Mouse (Mus musculus) forebrain, embryonic 11.5 days (tissue): ENCODE results near the gene Spg7. TPM values are rescaled to one million over a fixed set of nuclear protein-coding genes. Genes with fewer than 3 reads are reported as not detected.
"Not testable (repeated sequence)": the region's sequence is repeated elsewhere in the genome, so short reads cannot be mapped to it uniquely, and the experiment has no call there.

ENCODE experiments used
- ATAC-seq: fragments of 200-750 bp; cut with Nextera tagmentation; replicated peaks from 2 replicates; pipeline ENCODE4 v1.8.0; 2017; ENCODE audit warnings: moderate TSS enrichment; ENCODE audit not compliant: low FRiP score
- DNase-seq: peaks from one replicate; pipeline ENCODE4 v3.0.0-alpha.2; 2017; ENCODE audit warnings: low spot score
- H3K27ac ChIP-seq: fragments of 300-500 bp; sonication (generic); 2 replicates; pipeline ENCODE4 v1.5.1; 2014; ENCODE audit warnings: low read depth, low read length
- H3K27me3 ChIP-seq: fragments of 300-500 bp; sonication (generic); 2 replicates; pipeline ENCODE4 v1.6.1; 2014; ENCODE audit warnings: mild to moderate bottlenecking, low read length, mixed read lengths; ENCODE audit not compliant: control insufficient read depth, insufficient read depth
- H3K36me3 ChIP-seq: fragments of 300-500 bp; sonication (generic); 2 replicates; pipeline ENCODE4 v1.6.1; 2014; ENCODE audit warnings: mild to moderate bottlenecking, low read length, moderate library complexity, mixed read lengths; ENCODE audit not compliant: control insufficient read depth, insufficient read depth
- H3K4me1 ChIP-seq: fragments of 300-500 bp; sonication (generic); replicated peaks from 2 replicates; pipeline ENCODE4 v1.6.1; 2014; ENCODE audit warnings: low read length, mixed read lengths; ENCODE audit not compliant: control insufficient read depth, insufficient read depth
- H3K4me2 ChIP-seq: fragments of 300-500 bp; sonication (generic); 2 replicates; pipeline ENCODE4 v1.6.1; 2014; ENCODE audit warnings: low read depth, mild to moderate bottlenecking, low read length, moderate library complexity, mixed read lengths; ENCODE audit not compliant: severe bottlenecking
- H3K4me3 ChIP-seq: fragments of 300-500 bp; sonication (generic); 2 replicates; pipeline ENCODE4 v1.5.1; 2014; ENCODE audit warnings: low read depth, low read length
- H3K9ac ChIP-seq: fragments of 300-500 bp; sonication (generic); 2 replicates; pipeline ENCODE4 v1.6.1; 2014; ENCODE audit warnings: low read length
- H3K9me3 ChIP-seq: fragments of 300-500 bp; sonication (generic); 2 replicates; pipeline ENCODE4 v1.6.1; 2016; ENCODE audit warnings: low read length, mixed read lengths; ENCODE audit not compliant: control insufficient read depth
- WGBS: fragments of 180-500 bp; shearing (Covaris S2); extraction: QIAGEN DNeasy Blood & Tissue Kit; methylation state at CpG from one replicate; pipeline ENCODE4 v1.1.7; 2014; 5-methylcytosine and 5-hydroxymethylcytosine counted together
- polyA plus RNA-seq: library from polyadenylated mRNA; unstranded; fragments of >200 nt; fragmentation: Nextera tagmentation; extraction: Ambion mirVana; gene quantifications from 2 replicates; pipeline ENCODE4 v1.2.1, GENCODE M21; 2014

The Spg7 gene
- polyA plus RNA-seq, 1 experiment from 2014 or later, result 43.5 TPM

- H3K4me1 ChIP-seq, result peaks cover 17% of the 10 kb centered on the region
- ATAC-seq, result no peak
- H3K27me3 ChIP-seq, result no peaks in the 10 kb centered on the region
- H3K4me3 ChIP-seq, result no peak overlapping the region
- H3K9me3 ChIP-seq, result no peaks in the 10 kb centered on the region
- no peak overlapping the region for H3K9ac ChIP-seq
- WGBS, result 95% methylated on average over 3 of the region's 3 CpGs
- H3K27ac ChIP-seq, result no peak overlapping the region
- H3K36me3 ChIP-seq, result no peaks in the 10 kb centered on the region
- H3K4me2 ChIP-seq, result no peak overlapping the region
- no peak for DNase-seq
Measured at GRCm38 (mm10) chr8:123043941-123044340, 18.8 kb upstream of the Spg7 start.

- ATAC-seq, result not testable (repeated sequence)
Measured at GRCm38 (mm10) chr8:123044743-123045425, 17.9 kb upstream of the Spg7 start.

GRCm38 (mm10) chr8:123046706-123047105 is 16.0 kb upstream of the Spg7 start:
- no peak overlapping the region for H3K9ac ChIP-seq
- no peak overlapping the region for H3K27ac ChIP-seq
- 83% methylated on average over 4 of the region's 4 CpGs for WGBS
- DNase-seq (no peak), ATAC-seq (no peak)
- peaks cover 4% of the 10 kb centered on the region; the same call in 1 of the 2 replicates for H3K4me1 ChIP-seq
- H3K4me3 ChIP-seq, result no peak overlapping the region
- no peaks in the 10 kb centered on the region for H3K36me3 ChIP-seq
- no peaks in the 10 kb centered on the region for H3K27me3 ChIP-seq
- no peak overlapping the region for H3K4me2 ChIP-seq
- no peaks in the 10 kb centered on the region for H3K9me3 ChIP-seq

More at GRCm38 (mm10) chr8:123044743-123045425, 17.9 kb upstream of the Spg7 start:
- not testable (repeated sequence) for H3K27me3 ChIP-seq, H3K9ac ChIP-seq, H3K4me2 ChIP-seq, H3K36me3 ChIP-seq, H3K27ac ChIP-seq, DNase-seq, H3K9me3 ChIP-seq, H3K4me3 ChIP-seq
- H3K4me1 ChIP-seq, result peaks cover 10% of the 10 kb centered on the region
- 95% methylated on average over 23 of the region's 23 CpGs for WGBS

GRCm38 (mm10) chr8:123047827-123048226 is 14.9 kb upstream of the Spg7 start:
- no peaks in the 10 kb centered on the region for H3K27me3 ChIP-seq
- H3K4me1 ChIP-seq, result peaks cover 4% of the 10 kb centered on the region; the same call in 1 of the 2 replicates
- no peak overlapping the region for H3K27ac ChIP-seq
- WGBS, result 89% methylated on average over 7 of the region's 7 CpGs
- no peaks in the 10 kb centered on the region for H3K36me3 ChIP-seq
- no peak overlapping the region for H3K4me2 ChIP-seq
- no peak overlapping the region for H3K9ac ChIP-seq
- H3K9me3 ChIP-seq, result no peaks in the 10 kb centered on the region
- ATAC-seq, result no peak
- DNase-seq, result no peak
- H3K4me3 ChIP-seq, result no peak overlapping the region

- H3K4me3 ChIP-seq, result no peak overlapping the region
- H3K27me3 ChIP-seq, result no peaks in the 10 kb centered on the region
- H3K4me2 ChIP-seq, result no peak overlapping the region
- H3K4me1 ChIP-seq, result peaks cover under 1% of the 10 kb centered on the region; the same call in 1 of the 2 replicates
- no peak overlapping the region for H3K9ac ChIP-seq
- no peaks in the 10 kb centered on the region for H3K36me3 ChIP-seq
- no peaks in the 10 kb centered on the region for H3K9me3 ChIP-seq
- DNase-seq (no peak), ATAC-seq (no peak)
- H3K27ac ChIP-seq, result no peak overlapping the region
- 87% methylated on average over 7 of the region's 7 CpGs for WGBS
Measured at GRCm38 (mm10) chr8:123048402-123048801, 14.3 kb upstream of the Spg7 start.

GRCm38 (mm10) chr8:123051458-123051857 is 11.3 kb upstream of the Spg7 start:
- whole genome bisulfite sequencing, result 80% methylated on average over 5 of the region's 5 CpGs
- no peaks in the 10 kb centered on the region for H3K27me3 ChIP-seq
- ATAC-seq (no peak), DNase-seq (no peak)
- no peaks in the 10 kb centered on the region for H3K9me3 ChIP-seq
- H3K4me1 ChIP-seq, result no peaks in the 10 kb centered on the region
- H3K4me3 ChIP-seq, result no peak overlapping the region
- no peaks in the 10 kb centered on the region for H3K36me3 ChIP-seq
- H3K4me2 ChIP-seq, result no peak overlapping the region
- H3K27ac ChIP-seq, result no peak overlapping the region
- no peak overlapping the region for H3K9ac ChIP-seq

- no peak overlapping the region for H3K4me3 ChIP-seq
- H3K4me2 ChIP-seq, result peak overlapping the region; percentile 73; the same call in 1 of the 2 replicates
- H3K27me3 ChIP-seq, result no peaks in the 10 kb centered on the region
- no peak for ATAC-seq
- no peak for DNase-seq
- H3K4me1 ChIP-seq, result peaks cover 5% of the 10 kb centered on the region; the same call in 1 of the 2 replicates
- 89% methylated on average over 4 of the region's 4 CpGs for WGBS
- H3K9me3 ChIP-seq, result no peaks in the 10 kb centered on the region
- no peak overlapping the region for H3K9ac ChIP-seq
- H3K27ac ChIP-seq, result no peak overlapping the region
- H3K36me3 ChIP-seq, result no peaks in the 10 kb centered on the region
Measured at GRCm38 (mm10) chr8:123064072-123064471, 1.3 kb downstream of the Spg7 start.

GRCm38 (mm10) chr8:123064809-123065213 is 2.1 kb downstream of the Spg7 start:
- peak overlapping the region; percentile 95 for H3K9ac ChIP-seq
- peak overlapping the region; percentile 84 for H3K27ac ChIP-seq
- H3K27me3 ChIP-seq, result no peaks in the 10 kb centered on the region
- WGBS, result 4% methylated on average over 14 of the region's 14 CpGs
- peak overlapping the region; percentile 73 for H3K4me2 ChIP-seq
- H3K9me3 ChIP-seq, result no peaks in the 10 kb centered on the region
- DNase-seq (no peak), ATAC-seq (peak; percentile 50)
- H3K4me3 ChIP-seq, result peak overlapping the region; percentile 88
- no peaks in the 10 kb centered on the region for H3K36me3 ChIP-seq
- peaks cover 5% of the 10 kb centered on the region; the same call in 1 of the 2 replicates for H3K4me1 ChIP-seq
